Mouse (Mus musculus) small intestine, adult 2 months (tissue): Measurements from ENCODE around the gene Lmbrd2.

Source experiments
- CTCF ChIP-seq: fragments of 200-500 bp; IDR thresholded peaks from 2 replicates; pipeline ENCODE4 v1.5.1; 2012; ENCODE audit warnings: low read depth, mild to moderate bottlenecking, control low read depth, inconsistent platforms, low read length, moderate library complexity, mixed read lengths; ENCODE audit not compliant: insufficient replicate concordance, insufficient read length; ENCODE audit errors: extremely low read depth
- POLR2A ChIP-seq: fragments of 200-500 bp; IDR thresholded peaks from 2 replicates; pipeline ENCODE4 v1.6.1; 2012; ENCODE audit warnings: low read depth, mild to moderate bottlenecking, control low read depth, inconsistent platforms, low read length, moderate library complexity

DNA sequence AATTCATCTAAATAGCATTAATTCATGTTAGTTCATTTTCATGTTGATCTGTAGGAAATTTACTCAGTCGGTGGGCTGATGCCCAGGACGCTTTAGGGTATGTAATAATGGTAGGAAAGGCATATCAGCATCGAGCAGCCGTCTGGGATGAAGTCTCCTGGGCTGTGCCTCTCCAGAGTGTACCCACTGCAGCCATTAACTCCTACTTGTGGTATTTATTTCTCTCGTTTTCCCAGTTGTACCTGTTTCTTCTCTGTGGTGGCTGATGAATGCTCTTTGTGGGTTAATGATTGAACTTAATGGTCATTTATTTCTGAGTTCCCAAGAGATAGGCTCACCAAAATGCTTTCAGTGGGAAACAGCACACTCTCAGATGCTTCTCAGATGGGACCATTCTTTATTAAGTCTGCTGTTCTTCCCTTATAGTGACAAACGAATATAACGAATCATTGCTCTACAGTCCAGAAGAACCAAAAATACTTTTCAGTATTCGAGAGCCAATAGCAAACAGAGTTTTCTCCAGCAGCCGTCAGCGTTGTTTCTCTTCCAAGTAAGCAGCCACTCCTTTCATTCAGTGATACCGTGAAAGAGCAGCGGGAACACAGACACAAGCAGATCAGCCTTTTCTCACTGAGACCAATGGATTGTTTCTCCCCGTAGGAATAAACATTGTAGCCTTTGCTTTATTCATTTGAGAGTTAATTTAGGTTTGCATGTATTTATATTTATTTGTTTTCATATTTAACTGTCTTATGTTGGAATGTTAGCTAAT, 33.9 kb upstream of the Lmbrd2 start:
- TF ChIP-seq CTCF (no peak), POLR2A (no peak)
